Mouse (Mus musculus) hindbrain, postnatal 0 days (tissue): ENCODE results near the gene 4930563M21Rik. TPM values are rescaled to one million over a fixed set of nuclear protein-coding genes. Genes with fewer than 3 reads are reported as not detected.

ENCODE experiments used
- ATAC-seq: fragments of 200-750 bp; cut with Nextera tagmentation; 2 replicates; pipeline ENCODE4 v1.8.0; 2017; ENCODE audit warnings: mild to moderate bottlenecking, moderate TSS enrichment, moderate library complexity
- DNase-seq: peaks from one replicate; pipeline ENCODE4 v3.0.0-alpha.2; 2015; ENCODE audit warnings: low spot score
- H3K27ac ChIP-seq: fragments of 300-500 bp; sonication (generic); 2 replicates; pipeline ENCODE4 v1.5.1; 2014; ENCODE audit warnings: mild to moderate bottlenecking
- H3K27me3 ChIP-seq: fragments of 300-500 bp; sonication (generic); 2 replicates; pipeline ENCODE4 v1.6.1; 2014; ENCODE audit warnings: low read length, mixed read lengths; ENCODE audit not compliant: insufficient read depth
- H3K36me3 ChIP-seq: fragments of 300-500 bp; sonication (generic); 2 replicates; pipeline ENCODE4 v1.6.1; 2014; ENCODE audit warnings: low read length, mixed read lengths; ENCODE audit not compliant: insufficient read depth
- H3K4me1 ChIP-seq: fragments of 300-500 bp; sonication (generic); 2 replicates; pipeline ENCODE4 v1.6.1; 2014; ENCODE audit warnings: antibody characterized with exemption, low read length, mixed read lengths; ENCODE audit not compliant: insufficient read depth
- H3K4me2 ChIP-seq: fragments of 300-500 bp; sonication (generic); 2 replicates; pipeline ENCODE4 v1.6.1; 2014; ENCODE audit warnings: low read depth, mild to moderate bottlenecking, low read length, moderate library complexity, mixed read lengths
- H3K4me3 ChIP-seq: fragments of 300-500 bp; sonication (generic); 2 replicates; pipeline ENCODE4 v1.5.1; 2014; ENCODE audit warnings: low read length
- H3K9ac ChIP-seq: fragments of 300-500 bp; sonication (generic); replicated peaks from 2 replicates; pipeline ENCODE4 v1.6.1; 2014; ENCODE audit warnings: mild to moderate bottlenecking, low read length, moderate library complexity, mixed read lengths
- H3K9me3 ChIP-seq: fragments of 300-500 bp; sonication (generic); 2 replicates; pipeline ENCODE4 v1.6.1; 2016; ENCODE audit warnings: low read length, mixed read lengths
- CTCF ChIP-seq: IDR thresholded peaks from 2 replicates; pipeline ENCODE4 v1.5.1; 2016; ENCODE audit warnings: antibody characterized with exemption, control low read depth, low read depth
- WGBS: fragments of 180-500 bp; shearing (Covaris S2); extraction: QIAGEN DNeasy Blood & Tissue Kit; methylation state at CpG from one replicate; pipeline ENCODE4 v1.1.7; 2014; 5-methylcytosine and 5-hydroxymethylcytosine counted together
- polyA plus RNA-seq: library from polyadenylated mRNA; unstranded; fragments of >200 nt; fragmentation: Nextera tagmentation; extraction: Ambion mirVana; gene quantifications from 2 replicates; pipeline ENCODE4 v1.2.1, GENCODE M21; 2015
- total RNA-seq: library from RNA; depleted of rRNA; stranded (reverse); fragments of >200 nt; gene quantifications from 2 replicates; pipeline ENCODE4 v1.2.3, GENCODE M21; 2014; rRNA removed

Gene 4930563M21Rik
- total RNA-seq (not detected in 2 replicates), polyA plus RNA-seq (not detected in 2 replicates)

GRCm38 (mm10) chr9:56010450-56010849 is at the start of gene 4930563M21Rik:
Gene 4930563M21Rik, minus strand, starts transcription at chr9:56010550.
- no peak for DNase-seq
- Histone ChIP-seq H3K9ac (no peak within 1 kb of the TSS), H3K36me3 (no peaks in the 10 kb centered on the region), H3K4me3 (no peak within 1 kb of the TSS), H3K4me2 (no peak within 1 kb of the TSS), H3K27me3 (no peaks in the 10 kb centered on the region), H3K27ac (no peak within 1 kb of the TSS), H3K4me1 (no peaks in the 10 kb centered on the region), H3K9me3 (no peaks in the 10 kb centered on the region)
- 81% methylated on average over 4 of the region's 4 CpGs for WGBS
- TF ChIP-seq CTCF: no peak
- no peak for ATAC-seq

GRCm38 (mm10) chr9:56056147-56056546 is 45.8 kb upstream of the 4930563M21Rik start:
- no peaks in the 10 kb centered on the region for H3K4me1 ChIP-seq
- H3K4me2 ChIP-seq: no peak overlapping the region
- no peak overlapping the region for H3K9ac ChIP-seq
- H3K36me3 ChIP-seq: peaks cover 37% of the 10 kb centered on the region
- H3K4me3 ChIP-seq: no peak overlapping the region
- DNase-seq (no peak), ATAC-seq (no peak)
- TF ChIP-seq CTCF: no peak
- no peaks in the 10 kb centered on the region for H3K9me3 ChIP-seq
- no peaks in the 10 kb centered on the region for H3K27me3 ChIP-seq
- WGBS: 91% methylated on average over 6 of the region's 6 CpGs
- H3K27ac ChIP-seq: no peak overlapping the region

- Histone ChIP-seq H3K4me2 (no peak overlapping the region), H3K27me3 (no peaks in the 10 kb centered on the region), H3K27ac (no peak overlapping the region), H3K36me3 (peaks cover 18% of the 10 kb centered on the region), H3K4me1 (no peaks in the 10 kb centered on the region), H3K9me3 (no peaks in the 10 kb centered on the region), H3K9ac (no peak overlapping the region), H3K4me3 (no peak overlapping the region)
- WGBS: 70% methylated on average over 3 of the region's 3 CpGs
- DNase-seq (peak; percentile 40), ATAC-seq (no peak)
- no peak for TF ChIP-seq CTCF
Measured at GRCm38 (mm10) chr9:56053796-56054195, 43.4 kb upstream of the 4930563M21Rik start.

GRCm38 (mm10) chr9:56042181-56042621 is 31.9 kb upstream of the 4930563M21Rik start:
- DNase-seq (no peak), ATAC-seq (peak; percentile 77)
- WGBS: 0% methylated on average over 16 of the region's 16 CpGs
- Histone ChIP-seq H3K9me3 (no peaks in the 10 kb centered on the region), H3K27me3 (no peaks in the 10 kb centered on the region), H3K36me3 (peaks cover 8% of the 10 kb centered on the region; the same call in 1 of the 2 replicates), H3K4me1 (peaks cover 12% of the 10 kb centered on the region), H3K27ac (peak overlapping the region; percentile 98), H3K9ac (peak overlapping the region; percentile 97), H3K4me2 (peak overlapping the region; percentile 76), H3K4me3 (peak overlapping the region; percentile 75)
- TF ChIP-seq CTCF: no peak

- peaks cover 12% of the 10 kb centered on the region for H3K4me1 ChIP-seq
- WGBS: 2% methylated on average over 49 of the region's 49 CpGs
- ATAC-seq: peak; percentile 100
Measured at GRCm38 (mm10) chr9:56041372-56042180, 31.2 kb upstream of the 4930563M21Rik start, which contains the start of gene Rcn2. Gene Rcn2, plus strand, starts transcription at chr9:56041845.

GRCm38 (mm10) chr9:56032219-56032618 is 21.9 kb upstream of the 4930563M21Rik start:
- H3K9me3 ChIP-seq: no peaks in the 10 kb centered on the region
- no peaks in the 10 kb centered on the region for H3K4me1 ChIP-seq
- no peak overlapping the region for H3K27ac ChIP-seq
- H3K4me2 ChIP-seq: no peak overlapping the region
- WGBS: 69% methylated on average over 3 of the region's 3 CpGs
- no peaks in the 10 kb centered on the region for H3K27me3 ChIP-seq
- no peak overlapping the region for H3K9ac ChIP-seq
- no peak for ATAC-seq
- no peak for DNase-seq
- no peak overlapping the region for H3K4me3 ChIP-seq
- no peaks in the 10 kb centered on the region for H3K36me3 ChIP-seq
- TF ChIP-seq CTCF: no peak

More at GRCm38 (mm10) chr9:56041372-56042180, 31.2 kb upstream of the 4930563M21Rik start, which contains the start of gene Rcn2:
- Histone ChIP-seq H3K4me2 (peak within 1 kb of the TSS; percentile 76), H3K9ac (peak within 1 kb of the TSS; percentile 97), H3K36me3 (peaks cover 8% of the 10 kb centered on the region; the same call in 1 of the 2 replicates), H3K9me3 (no peaks in the 10 kb centered on the region), H3K27me3 (no peaks in the 10 kb centered on the region), H3K27ac (peak within 1 kb of the TSS; percentile 98), H3K4me3 (peak within 1 kb of the TSS; percentile 75)
- 0 out of 2 replicates have a peak, but pooled peaks have one; percentile 5 for TF ChIP-seq CTCF
- DNase-seq: peak; percentile 96

- Histone ChIP-seq H3K9me3 (no peaks in the 10 kb centered on the region), H3K27me3 (no peaks in the 10 kb centered on the region), H3K4me1 (no peaks in the 10 kb centered on the region), H3K27ac (no peak overlapping the region), H3K9ac (no peak overlapping the region), H3K36me3 (no peaks in the 10 kb centered on the region), H3K4me3 (no peak overlapping the region), H3K4me2 (no peak overlapping the region)
- WGBS: 88% methylated on average over 16 of the region's 16 CpGs
- no peak for TF ChIP-seq CTCF
- DNase-seq: no peak
- no peak for ATAC-seq
Measured at GRCm38 (mm10) chr9:56027292-56027691, 16.9 kb upstream of the 4930563M21Rik start.
